Mouse (Mus musculus) megakaryocyte progenitor cell, adult 5-6 weeks (primary cell): ENCODE measurements around the gene Fscn2. TPM values are rescaled to one million over a fixed set of nuclear protein-coding genes. Genes with fewer than 3 reads are reported as not detected.
"Not testable (repeated sequence)": the region's sequence is repeated elsewhere in the genome, so short reads cannot be mapped to it uniquely, and the experiment has no call there.

Source experiments
- ATAC-seq: replicated peaks from 2 replicates; pipeline ENCODE4 v1.8.0; 2016; ENCODE audit warnings: mild to moderate bottlenecking, moderate TSS enrichment, inconsistent platforms; ENCODE audit not compliant: poor library complexity
- total RNA-seq, 2 experiments: library from RNA; stranded (forward) in 1 of 2; stranded (reverse) in 1 of 2; fragments of 157-497, 149-512 nt in 1 of 2; fragments of 200-1000 nt in 1 of 2; gene quantifications; 2 replicates each; pipeline versions ENCODE4 v1.2.3 to v1.2.4; 2015 to 2017

The Fscn2 gene
- total RNA-seq, 2 experiments from 2014 or later = not detected

GRCm38 (mm10) chr11:120345067-120345681 lies 16.2 kb upstream of the Fscn2 start:
- no peak for ATAC-seq

GRCm38 (mm10) chr11:120346383-120347034 lies 14.8 kb upstream of the Fscn2 start:
- ATAC-seq = not testable (repeated sequence)

- no peak for ATAC-seq
Observed at GRCm38 (mm10) chr11:120347301-120347700, 14.0 kb upstream of the Fscn2 start.

DNA sequence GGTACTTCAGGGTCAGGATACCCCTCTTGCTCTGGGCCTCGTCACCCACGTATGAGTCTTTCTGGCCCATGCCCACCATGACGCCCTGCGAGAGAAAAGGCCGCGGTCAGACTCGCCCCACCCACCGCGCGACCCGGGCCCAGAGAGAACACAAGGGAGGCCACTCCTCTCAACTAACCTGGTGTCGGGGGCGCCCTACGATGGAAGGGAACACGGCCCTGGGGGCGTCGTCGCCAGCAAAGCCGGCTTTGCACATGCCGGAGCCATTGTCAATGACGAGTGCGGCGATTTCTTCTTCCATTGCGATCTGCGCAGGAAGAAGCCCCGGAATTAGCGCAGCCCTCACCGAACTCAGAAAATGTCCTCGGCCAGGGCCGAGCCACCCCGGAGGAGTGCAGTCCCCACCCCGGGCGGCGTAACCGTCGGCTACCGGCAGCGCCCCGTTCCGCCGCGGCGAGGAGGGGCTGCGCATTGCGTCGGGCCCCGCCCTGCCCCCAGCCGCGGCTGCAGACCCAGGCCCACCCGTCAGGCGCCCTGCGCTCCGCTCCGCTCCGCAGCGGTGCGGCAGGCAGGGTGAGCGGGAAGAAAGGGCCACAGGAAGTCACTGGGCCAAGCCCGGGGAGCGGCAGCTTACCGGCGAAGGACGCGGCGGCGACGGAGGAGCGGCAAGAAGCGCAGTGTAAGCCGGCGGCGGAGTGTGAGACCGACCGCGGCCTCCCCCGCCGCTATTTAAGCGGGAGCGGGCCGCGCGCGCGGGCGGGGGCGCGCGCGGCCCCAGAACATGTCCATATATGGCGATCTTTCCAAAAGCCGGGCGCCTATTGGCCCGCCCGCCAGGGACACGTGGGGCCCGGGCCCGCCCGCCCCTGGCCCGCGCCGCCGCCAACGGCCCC lies 13.3 kb upstream of the Fscn2 start, which contains the start of gene Actg1:
Actg1 (minus strand) TSS at position 752 of the 893 bp plus-strand sequence.
- peak; percentile 37 for ATAC-seq

DNA sequence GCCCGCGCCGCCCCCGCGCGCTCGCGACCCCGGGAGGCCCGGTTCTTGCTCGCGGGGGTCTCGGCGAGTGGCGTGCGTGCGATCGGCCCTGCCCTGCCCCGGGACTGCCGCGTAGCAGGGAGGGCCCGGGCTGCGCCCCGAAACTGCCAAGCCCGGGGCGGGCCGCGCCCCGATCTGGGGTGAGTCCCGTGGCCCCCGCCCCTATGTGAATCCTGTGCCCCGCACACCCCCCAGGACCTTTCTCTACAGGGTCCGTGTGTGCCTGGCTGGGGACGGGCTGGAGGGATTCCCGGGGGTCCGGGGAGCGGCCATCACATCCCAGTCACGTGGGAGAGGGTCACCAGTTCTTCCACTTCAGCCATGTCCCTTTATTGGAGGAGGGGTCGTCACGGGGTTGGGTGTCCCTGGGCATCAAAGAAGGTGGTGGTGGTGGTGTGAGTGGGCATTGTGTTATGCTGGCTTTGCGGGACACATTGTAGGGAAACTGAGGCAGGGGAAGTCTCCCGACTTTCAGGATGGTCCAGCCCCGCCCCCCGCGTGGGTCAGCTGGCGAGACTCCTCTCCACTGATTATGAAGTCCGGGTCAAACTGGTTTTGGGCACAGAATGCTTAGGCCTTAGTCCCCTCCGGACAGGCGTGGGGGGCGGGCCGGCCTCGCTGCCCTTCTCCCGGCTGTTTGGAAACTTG lies 12.5 kb upstream of the Fscn2 start:
- no peak for ATAC-seq

DNA sequence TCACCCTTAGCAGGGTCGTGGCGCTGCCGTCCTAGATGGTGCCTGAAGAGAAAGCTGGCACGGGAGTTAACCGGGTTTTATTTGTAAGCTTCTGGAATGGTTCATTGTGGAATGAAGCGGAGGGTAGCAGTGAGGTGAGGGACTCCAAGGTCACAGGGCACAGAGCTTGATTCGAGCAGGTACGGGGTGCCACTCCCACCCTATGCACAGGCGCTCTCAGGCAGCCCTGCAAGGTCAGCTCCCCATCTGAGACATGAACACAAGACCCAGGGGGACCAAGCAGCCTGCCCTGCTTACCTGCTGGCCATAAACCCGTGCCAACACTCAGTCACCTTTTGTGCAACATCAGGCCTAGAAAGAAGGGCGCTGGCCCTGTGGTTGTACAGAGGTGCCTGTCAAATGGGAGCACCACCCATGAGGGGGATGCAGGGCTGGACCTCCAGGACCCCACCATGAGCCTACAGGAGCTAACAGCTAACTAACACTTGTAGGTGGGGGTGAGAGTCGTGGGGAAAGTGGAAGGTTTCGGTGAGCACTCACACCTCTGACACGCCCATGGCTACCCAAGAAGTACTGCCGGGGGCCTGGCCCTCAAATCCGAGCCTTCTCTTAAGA lies 11.9 kb upstream of the Fscn2 start:
- ATAC-seq = no peak

DNA sequence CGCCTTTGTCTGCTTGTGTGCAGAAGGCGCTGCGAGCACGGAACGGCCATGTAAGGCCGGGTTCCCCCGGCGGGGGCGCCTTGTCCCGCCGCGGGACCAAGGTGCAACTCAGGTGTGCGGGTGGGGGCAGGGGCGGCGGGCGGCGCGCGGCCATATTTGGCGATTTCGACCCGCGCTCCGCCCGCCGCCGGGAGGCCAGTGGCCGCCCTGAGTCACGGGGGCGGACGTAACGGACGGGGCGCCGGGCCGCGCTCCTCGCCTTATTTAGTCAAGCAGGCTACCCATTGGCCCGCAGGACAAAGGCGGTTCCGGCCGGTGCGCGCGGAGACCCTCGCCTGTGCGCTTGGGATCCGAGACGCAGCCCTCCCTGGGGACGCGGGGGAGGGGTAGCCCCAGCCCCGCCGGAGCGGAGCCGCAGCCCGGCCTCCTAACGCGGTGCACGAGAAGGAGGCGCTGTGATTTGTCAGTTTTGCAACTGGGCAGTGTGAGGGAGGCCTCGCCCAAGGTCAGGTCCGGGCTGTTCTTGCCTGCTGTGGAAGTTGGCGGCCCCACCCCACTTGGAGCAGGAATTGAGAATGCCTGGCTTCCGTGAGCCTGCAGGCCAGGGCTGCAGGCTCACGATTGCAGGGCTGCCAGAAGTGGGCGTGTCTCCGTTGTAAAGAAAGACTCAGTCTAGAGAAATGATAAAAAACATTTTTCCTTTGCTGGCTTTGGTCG lies 11.2 kb upstream of the Fscn2 start:
- ATAC-seq = peak; percentile 35

DNA sequence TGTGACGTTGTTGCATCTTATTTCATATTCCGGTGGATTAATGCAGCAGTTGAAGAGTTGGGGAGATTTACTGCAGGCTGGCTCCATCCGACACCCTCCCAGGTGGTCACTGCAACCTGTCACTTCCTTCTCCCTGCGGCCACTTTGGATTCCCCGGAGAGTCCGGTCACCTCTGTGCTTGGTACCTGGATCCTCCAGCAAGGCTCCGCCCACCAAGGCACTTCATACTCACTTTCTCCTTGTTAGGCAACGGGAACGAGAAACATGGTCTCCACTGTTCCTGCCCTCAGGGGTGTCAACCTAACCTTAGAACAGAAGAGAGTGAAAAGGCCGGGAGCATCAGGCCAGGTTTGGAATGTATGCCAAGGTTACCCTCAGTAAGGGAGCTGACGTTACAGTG lies 10.6 kb upstream of the Fscn2 start:
- no peak for ATAC-seq

GRCm38 (mm10) chr11:120351250-120352092 lies 9.9 kb upstream of the Fscn2 start:
- no peak for ATAC-seq

GRCm38 (mm10) chr11:120352093-120352350 lies 9.3 kb upstream of the Fscn2 start:
- not testable (repeated sequence) for ATAC-seq

DNA sequence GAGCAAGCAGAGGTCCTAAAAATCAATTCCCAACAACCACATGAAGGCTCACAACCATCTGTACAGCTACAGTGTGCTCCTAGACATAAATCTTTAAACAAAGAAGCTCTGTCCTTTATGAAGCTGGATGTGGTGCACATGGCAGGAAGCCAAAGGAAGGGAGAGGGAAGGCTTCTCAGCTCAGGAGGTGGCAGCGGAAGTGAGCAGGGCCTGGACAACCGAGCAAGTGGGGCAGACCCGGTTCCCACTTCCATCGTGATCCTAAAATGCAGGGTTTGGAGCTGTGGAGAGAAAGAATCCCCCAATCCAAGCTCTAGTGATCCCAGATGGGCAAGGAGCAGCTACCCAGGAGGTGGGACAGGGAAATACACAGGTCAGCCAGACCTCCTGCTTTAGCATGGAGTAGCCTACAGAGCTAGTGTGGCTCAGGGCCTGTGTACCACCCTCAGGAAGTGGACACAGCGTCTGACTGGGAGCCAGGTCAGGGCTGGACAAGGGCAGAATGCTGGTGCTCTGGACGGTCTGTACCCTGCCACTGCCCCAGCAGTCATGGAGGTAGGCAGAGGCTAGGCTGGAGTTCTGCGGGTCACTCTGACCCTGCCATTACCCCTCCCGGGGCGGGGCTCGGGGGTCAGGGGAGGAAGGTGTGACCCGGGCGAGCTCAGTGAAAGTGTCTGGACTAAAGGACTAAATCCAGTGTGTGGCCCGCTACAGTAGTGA lies 8.6 kb upstream of the Fscn2 start:
- ATAC-seq = no peak

GRCm38 (mm10) chr11:120353500-120354303 lies 7.6 kb upstream of the Fscn2 start:
- peak; percentile 77 for ATAC-seq

- no peak for ATAC-seq
Observed at GRCm38 (mm10) chr11:120354304-120355276, 6.7 kb upstream of the Fscn2 start.

DNA sequence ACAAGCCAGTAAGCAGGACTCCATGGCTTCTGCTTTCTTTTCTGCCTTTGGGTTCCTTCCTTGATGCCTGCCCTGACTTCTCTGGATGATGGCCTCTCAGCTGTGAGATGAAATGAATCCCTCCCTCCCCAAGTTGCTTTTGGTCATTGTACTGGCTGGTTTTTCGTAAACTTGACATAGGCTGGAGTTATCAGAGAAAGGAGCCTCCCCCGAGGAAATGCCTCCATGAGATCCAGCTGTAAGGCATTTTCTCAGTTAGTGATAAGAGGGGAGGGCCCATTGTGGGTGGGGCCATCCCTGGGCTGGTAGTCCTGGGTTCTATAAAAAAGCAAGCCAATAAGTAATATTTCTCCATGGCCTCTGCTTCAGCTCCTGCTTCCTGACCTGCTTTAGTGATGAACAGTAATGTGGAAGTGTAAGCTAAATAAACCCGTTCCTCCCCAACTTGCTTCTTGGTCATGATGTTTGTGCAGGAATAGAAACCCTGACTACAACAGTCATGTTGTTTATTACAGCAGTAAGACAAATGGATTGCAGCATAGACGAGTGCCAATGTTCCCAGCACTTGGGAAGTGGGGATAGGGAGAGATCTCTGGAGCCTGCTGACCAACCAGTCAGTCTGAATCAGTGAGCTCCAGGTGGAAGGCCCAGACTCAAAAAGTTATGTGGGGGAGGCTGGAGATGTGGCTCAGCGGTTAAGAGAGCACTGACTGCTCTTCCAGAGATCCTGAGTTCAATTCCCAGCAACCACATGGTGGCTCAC lies 5.9 kb upstream of the Fscn2 start:
- ATAC-seq = no peak

GRCm38 (mm10) chr11:120356319-120356840 lies 5.0 kb upstream of the Fscn2 start:
- no peak for ATAC-seq

GRCm38 (mm10) chr11:120356900-120357299 lies 4.4 kb upstream of the Fscn2 start:
- ATAC-seq = no peak
